Comparison of ENCODE assay signal across 19 mouse cellular contexts in genomic region chr5:17647643-17648226, GRCm38 (mm10).
DNase-seq lines count a peak whose midpoint lies in the region; ATAC-seq and TF ChIP-seq lines count a peak whose summit lies in the region.
"Had no signal": no experiment of that assay in that cellular context is flagged by ENCODE, and none has a peak within 500 bp of the region (broad histone marks: within the 10 kb centered on the region; RNA-seq: fewer than 3 reads in every experiment).

No protein-coding gene starts in this region.

- no peak overlapping the region for H3K9ac ChIP-seq in intestine, embryonic 14.5 days (ENCODE audit: low read length)
- no peak overlapping the region for H3K9ac ChIP-seq in intestine, postnatal 0 days (ENCODE audit: low read depth, low read length)
- no peak overlapping the region for H3K9ac ChIP-seq in intestine, embryonic 16.5 days (ENCODE audit: low read depth, low read length)

- TF ChIP-seq POLR2A in brain, embryonic 14.5 days (IDR thresholded peaks at IDR 0.05; ENCODE audit: borderline replicate concordance, extremely low read depth, insufficient read depth, insufficient read length, poor library complexity, severe bottlenecking) = no peak

- H3K27me3 ChIP-seq in intestine, embryonic 14.5 days (replicated peaks; ENCODE audit: control insufficient read depth, insufficient read depth, low read length) = no peaks in the 10 kb centered on the region
- H3K27me3 ChIP-seq in intestine, postnatal 0 days (replicated peaks; ENCODE audit: control insufficient read depth, insufficient read depth, low read length) = no peaks in the 10 kb centered on the region
- H3K27me3 ChIP-seq in intestine, embryonic 16.5 days (replicated peaks; ENCODE audit: control insufficient read depth, insufficient read depth, low read length) = no peaks in the 10 kb centered on the region

- peak overlapping the region; percentile 36; the same call in 1 of the 2 replicates for H3K27ac ChIP-seq in intestine, embryonic 14.5 days (ENCODE audit: low read depth)
- no peak overlapping the region for H3K27ac ChIP-seq in intestine, postnatal 0 days (ENCODE audit: low read depth, low read length)
- peak overlapping the region; percentile 53 for H3K27ac ChIP-seq in intestine, embryonic 16.5 days (ENCODE audit: low read length)
- H3K27ac ChIP-seq: heart, embryonic 10.5 days; left cerebral cortex, adult 2 months had no signal

- H3K9me3 ChIP-seq in intestine, embryonic 14.5 days (ENCODE audit: control insufficient read depth, low read length) = no peaks in the 10 kb centered on the region
- H3K9me3 ChIP-seq in intestine, postnatal 0 days (ENCODE audit: control insufficient read depth) = no peaks in the 10 kb centered on the region
- no peaks in the 10 kb centered on the region for H3K9me3 ChIP-seq in intestine, embryonic 16.5 days (ENCODE audit: control insufficient read depth, low read length)
- H3K9me3 ChIP-seq: heart, embryonic 10.5 days had no signal

- no peak for ATAC-seq in intestine, embryonic 14.5 days (replicated peaks; ENCODE audit: low FRiP score, low TSS enrichment, low read depth)
- no peak for ATAC-seq in intestine, postnatal 0 days
- no peak for ATAC-seq in intestine, embryonic 16.5 days
- ATAC-seq: inflammation-experienced regulatory T-cells, adult 6 months; lung, postnatal 0 days had no signal

- WGBS in intestine, embryonic 14.5 days = 51% methylated on average over 7 of the region's 7 CpGs
- WGBS in intestine, postnatal 0 days = 46% methylated on average over 7 of the region's 7 CpGs
- WGBS in intestine, embryonic 16.5 days = 53% methylated on average over 7 of the region's 7 CpGs

- peaks cover 11% of the 10 kb centered on the region; the same call in 1 of the 2 replicates for H3K4me1 ChIP-seq in intestine, embryonic 14.5 days (replicated peaks; ENCODE audit: control insufficient read depth, insufficient read depth, low read length)
- 0 out of 2 replicates have a peak, but pooled peaks cover 8% of the 10 kb centered on the region for H3K4me1 ChIP-seq in intestine, postnatal 0 days (replicated peaks; ENCODE audit: control insufficient read depth, insufficient read depth, low read length)
- peaks cover 16% of the 10 kb centered on the region for H3K4me1 ChIP-seq in intestine, embryonic 16.5 days (ENCODE audit: control insufficient read depth, insufficient read depth, low read length)
- H3K4me1 ChIP-seq: heart, embryonic 10.5 days had no signal

- TF ChIP-seq CTCF in intestine, postnatal 0 days (IDR thresholded peaks at IDR 0.05; ENCODE audit: low read depth) = no peak
- TF ChIP-seq CTCF in brain, embryonic 14.5 days (IDR thresholded peaks at IDR 0.05; ENCODE audit: borderline replicate concordance, extremely low read depth, insufficient read depth, insufficient read length) = no peak

- no peak overlapping the region for H3K4me3 ChIP-seq in intestine, embryonic 14.5 days (ENCODE audit: low read depth, low read length)
- H3K4me3 ChIP-seq in intestine, postnatal 0 days (ENCODE audit: low read depth, low read length) = no peak overlapping the region
- no peak overlapping the region for H3K4me3 ChIP-seq in intestine, embryonic 16.5 days (ENCODE audit: low read length)
- H3K4me3 ChIP-seq: heart, embryonic 10.5 days; left cerebral cortex, adult 2 months had no signal

- H3K4me2 ChIP-seq in intestine, embryonic 14.5 days (ENCODE audit: low read length) = 0 out of 2 replicates have a peak overlapping the region, but pooled peaks have one; percentile 2
- no peak overlapping the region for H3K4me2 ChIP-seq in intestine, postnatal 0 days (replicated peaks; ENCODE audit: low read depth)
- H3K4me2 ChIP-seq in intestine, embryonic 16.5 days (ENCODE audit: low read depth, low read length) = 0 out of 2 replicates have a peak overlapping the region, but pooled peaks have one; percentile 14

- no peaks in the 10 kb centered on the region for H3K36me3 ChIP-seq in intestine, embryonic 14.5 days (ENCODE audit: control insufficient read depth, insufficient read depth, low read length)
- no peaks in the 10 kb centered on the region for H3K36me3 ChIP-seq in intestine, postnatal 0 days (ENCODE audit: control insufficient read depth, insufficient read depth)
- no peaks in the 10 kb centered on the region for H3K36me3 ChIP-seq in intestine, embryonic 16.5 days (ENCODE audit: control insufficient read depth, insufficient read depth, low read length)
- H3K36me3 ChIP-seq: heart, embryonic 10.5 days had no signal

- no peak for DNase-seq in intestine, embryonic 14.5 days (ENCODE audit: low spot score)
- DNase-seq in brain, embryonic 14.5 days (ENCODE audit: low read depth) = peak; percentile 57
- DNase-seq in fibroblast of lung, adult 2 months (ENCODE audit: low read depth) = peak; percentile 27
- DNase-seq in cerebellum, postnatal 25 days = no peak
- no peak for DNase-seq in heart, adult 8-10 months (ENCODE audit: low spot score)
- DNase-seq in layer of hippocampus, adult 9-10 months (ENCODE audit: low spot score) = no peak
- DNase-seq: adrenal gland, postnatal 25 days; B cell, adult 2 months; cerebellum, adult 2 months; gastrocnemius, postnatal 36 days; kidney, postnatal 14 days; left cerebral cortex, postnatal 4 days; thymus, postnatal 25 days had no signal

Comparison
In these comparisons a context has a peak if more than half of its experiments do, and no peak if none do; other contexts are left out.
1. DNase-seq: peak in brain, embryonic 14.5 days (single experiment) and fibroblast of lung, adult 2 months (single experiment); none in intestine, embryonic 14.5 days (single experiment), cerebellum, postnatal 25 days (0 of 2), heart, adult 8-10 months (single experiment) and layer of hippocampus, adult 9-10 months (single experiment).